Mouse (Mus musculus) olfactory bulb, adult 2 months (tissue): ENCODE data around the gene Cmya5. TPM values are rescaled to one million over a fixed set of nuclear protein-coding genes. Genes with fewer than 3 reads are reported as not detected.

Experiments used
- H3K27ac ChIP-seq: fragments of 200-500 bp; 2 replicates; pipeline ENCODE4 v1.5.1; 2012; ENCODE audit warnings: low read depth, low read length; ENCODE audit not compliant: insufficient read depth
- H3K4me1 ChIP-seq: fragments of 200-500 bp; 2 replicates; pipeline ENCODE4 v1.6.1; 2012; ENCODE audit warnings: low read length; ENCODE audit not compliant: control insufficient read depth, insufficient read depth
- H3K4me3 ChIP-seq: fragments of 200-500 bp; 2 replicates; pipeline ENCODE4 v1.5.1; 2012; ENCODE audit warnings: mild to moderate bottlenecking, low read depth, low read length, moderate library complexity; ENCODE audit not compliant: insufficient read depth
- CTCF ChIP-seq: fragments of 200-500 bp; IDR thresholded peaks from 2 replicates; pipeline ENCODE4 v1.5.1; 2012; ENCODE audit warnings: low read depth, mild to moderate bottlenecking, low read length, moderate library complexity; ENCODE audit not compliant: insufficient read depth
- POLR2A ChIP-seq: fragments of 200-500 bp; IDR thresholded peaks from 2 replicates; pipeline ENCODE4 v1.6.1; 2012; ENCODE audit warnings: mild to moderate bottlenecking, low read depth, low read length, moderate library complexity; ENCODE audit not compliant: insufficient read depth
- WGBS: fragments of 180-500 bp; shearing (Covaris S2); methylation state at CpG from one replicate; pipeline ENCODE4 v1.1.7; 2018; 5-methylcytosine and 5-hydroxymethylcytosine counted together
- polyA plus RNA-seq: library from polyadenylated mRNA; stranded (reverse); fragments of >200 nt; gene quantifications from 2 replicates; pipeline ENCODE4 v1.2.4, GENCODE M21; 2012; ENCODE audit warnings: low replicate concordance; ENCODE audit not compliant: missing spikeins, insufficient read depth, insufficient read length

Cmya5 gene
- polyA plus RNA-seq, 1 experiment: not detected

GRCm38 (mm10) chr13:93060437-93060836 lies 84.1 kb downstream of the Cmya5 start:
- WGBS: 90% methylated on average over 3 of the region's 3 CpGs
- H3K4me1 ChIP-seq: peaks cover 12% of the 10 kb centered on the region
- TF ChIP-seq CTCF (no peak), POLR2A (no peak)
- H3K27ac ChIP-seq: no peak overlapping the region
- H3K4me3 ChIP-seq: no peak overlapping the region

GRCm38 (mm10) chr13:93058551-93059011 lies 85.9 kb downstream of the Cmya5 start:
- H3K4me1 ChIP-seq: peaks cover 12% of the 10 kb centered on the region
- 43% methylated on average over 5 of the region's 5 CpGs for WGBS
- TF ChIP-seq POLR2A (no peak), CTCF (no peak)
- peak overlapping the region; percentile 68 for H3K27ac ChIP-seq
- H3K4me3 ChIP-seq: no peak overlapping the region

- 79% methylated on average over 7 of the region's 7 CpGs for WGBS
- Histone ChIP-seq H3K4me3 (no peak overlapping the region), H3K27ac (no peak overlapping the region), H3K4me1 (peaks cover 9% of the 10 kb centered on the region)
- TF ChIP-seq CTCF (no peak), POLR2A (no peak)
These were observed 86.8 kb downstream of the Cmya5 start for GRCm38 (mm10) chr13:93057492-93058260.

- H3K27ac ChIP-seq: no peak overlapping the region
- 97% methylated on average over 1 of the region's 1 CpGs for WGBS
- no peak for TF ChIP-seq CTCF
- no peak for TF ChIP-seq POLR2A
These were observed 88.4 kb downstream of the Cmya5 start for GRCm38 (mm10) chr13:93056091-93056490.

GRCm38 (mm10) chr13:93051483-93051882 lies 93.0 kb downstream of the Cmya5 start:
- Histone ChIP-seq H3K4me1 (no peaks in the 10 kb centered on the region), H3K27ac (no peak overlapping the region), H3K4me3 (no peak overlapping the region)
- no peak for TF ChIP-seq POLR2A
- TF ChIP-seq CTCF: no peak
- 76% methylated on average over 5 of the region's 5 CpGs for WGBS

More at GRCm38 (mm10) chr13:93056091-93056490, 88.4 kb downstream of the Cmya5 start:
- Histone ChIP-seq H3K4me1 (peaks cover 9% of the 10 kb centered on the region), H3K4me3 (no peak overlapping the region)

GRCm38 (mm10) chr13:93041021-93041420 lies 103.5 kb downstream of the Cmya5 start:
- no peak for TF ChIP-seq POLR2A
- no peak for TF ChIP-seq CTCF
- WGBS: 79% methylated on average over 9 of the region's 9 CpGs
- Histone ChIP-seq H3K4me1 (no peaks in the 10 kb centered on the region), H3K27ac (no peak overlapping the region), H3K4me3 (no peak overlapping the region)

- no peak for TF ChIP-seq CTCF
- TF ChIP-seq POLR2A: no peak
- Histone ChIP-seq H3K4me3 (no peak overlapping the region), H3K4me1 (no peaks in the 10 kb centered on the region), H3K27ac (no peak overlapping the region)
- 61% methylated on average over 4 of the region's 4 CpGs for whole genome bisulfite sequencing
These were observed 108.3 kb downstream of the Cmya5 start for GRCm38 (mm10) chr13:93036218-93036617.

- H3K4me1 ChIP-seq: peaks cover 9% of the 10 kb centered on the region
- WGBS: 47% methylated on average over 4 of the region's 4 CpGs
- no peak overlapping the region for H3K4me3 ChIP-seq
- TF ChIP-seq POLR2A: no peak
- no peak for TF ChIP-seq CTCF
- H3K27ac ChIP-seq: no peak overlapping the region
These were observed 115.2 kb downstream of the Cmya5 start for GRCm38 (mm10) chr13:93029337-93029736.

- Histone ChIP-seq H3K27ac (no peak overlapping the region), H3K4me3 (no peak overlapping the region), H3K4me1 (peaks cover 4% of the 10 kb centered on the region; the same call in 1 of the 2 replicates)
- no peak for TF ChIP-seq CTCF
- no peak for TF ChIP-seq POLR2A
- WGBS: 54% methylated on average over 2 of the region's 2 CpGs
These were observed 119.7 kb downstream of the Cmya5 start for GRCm38 (mm10) chr13:93024837-93025236.

GRCm38 (mm10) chr13:93022158-93022557 lies 122.4 kb downstream of the Cmya5 start:
- H3K4me1 ChIP-seq: peaks cover 2% of the 10 kb centered on the region; the same call in 1 of the 2 replicates
- WGBS: 72% methylated on average over 1 of the region's 1 CpGs
- no peak overlapping the region for H3K4me3 ChIP-seq
- TF ChIP-seq POLR2A (no peak), CTCF (no peak)
- H3K27ac ChIP-seq: no peak overlapping the region
